Mouse (Mus musculus): Measurements from ENCODE around the gene Hhatl. TPM values are rescaled to one million over a fixed set of nuclear protein-coding genes. Genes with fewer than 3 reads are reported as not detected.

The Hhatl gene
- total and polyA plus RNA-seq, 3 experiments: not detected

GRCm38 (mm10) chr9:121762761-121763160 is 29.5 kb downstream of the Hhatl start:
- Histone ChIP-seq H3K4me2 (ENCODE audit: insufficient read depth, low read depth, poor library complexity, severe bottlenecking) (no peak overlapping the region), H3K4me1 (ENCODE audit: control insufficient read depth in 1 of 2, insufficient read depth in 2 of 2) (peaks cover 2 to 10% of the 10 kb centered on the region in 2 experiments; a peak in 2 of 4 replicates), H3K79me2 (replicated peaks; ENCODE audit: control insufficient read depth, extremely low read depth, insufficient read depth, poor library complexity, severe bottlenecking) (no peaks in the 10 kb centered on the region), H3K36me3 (replicated peaks in 1 of 2; ENCODE audit: control insufficient read depth in 1 of 2, insufficient read depth in 1 of 2, low read length in 1 of 2) (peaks cover 23 to 60% of the 10 kb centered on the region in 2 experiments), H3K9ac (ENCODE audit: insufficient read depth, low read depth) (no peak overlapping the region), H3K4me3 (replicated peaks in 1 of 3; ENCODE audit: low read depth in 2 of 3, low read length in 2 of 3, poor library complexity in 1 of 3) (no peak overlapping the region), H3K27ac (ENCODE audit: insufficient read depth, low read depth) (no peak overlapping the region), H3K27me3 (replicated peaks) (no peaks in the 10 kb centered on the region), H3K9me3 (replicated peaks; ENCODE audit: low read length) (peaks cover 27% of the 10 kb centered on the region)
- in situ Hi-C loops (cut with MboI; ENCODE audit: low pct_ligation_motif_present, low pct_unique_long_range_greater_than_20kb, low sequenced_read_pairs): no loop called here
- no peak for DNase-seq (ENCODE audit: extremely low read depth)
- dilution Hi-C loops (cut with MboI; ENCODE audit: extremely low pct_ligation_motif_present, extremely low pct_unique_long_range_greater_than_20kb, low sequenced_read_pairs): no loop called here
- TF ChIP-seq CTCF (conservative IDR thresholded peaks at IDR 0.05 in 1 of 2, IDR thresholded peaks at IDR 0.05 in 1 of 2; ENCODE audit: low read depth in 2 of 2, low read length in 2 of 2): no peak
- no peak for TF ChIP-seq KAT2A (IDR thresholded peaks at IDR 0.05; ENCODE audit: insufficient replicate concordance, low read length)
- no peak for TF ChIP-seq TCF12 (IDR thresholded peaks at IDR 0.05; ENCODE audit: low read depth, low read length)
- no peak for TF ChIP-seq ETS1 (conservative IDR thresholded peaks at IDR 0.05; ENCODE audit: low read depth, low read length)
- TF ChIP-seq JUN (IDR thresholded peaks at IDR 0.05; ENCODE audit: insufficient read depth, low read depth, low read length): no peak
- TF ChIP-seq MAFK (IDR thresholded peaks at IDR 0.05; ENCODE audit: insufficient replicate concordance, low read length): no peak
- TF ChIP-seq JUND (conservative IDR thresholded peaks at IDR 0.05; ENCODE audit: low read depth, low read length): no peak
- no peak for TF ChIP-seq RAD21 (IDR thresholded peaks at IDR 0.05; ENCODE audit: low read depth, low read length)
- no peak for TF ChIP-seq POLR2A (IDR thresholded peaks at IDR 0.05; ENCODE audit: low read depth, low read length)
- no peak for TF ChIP-seq NELFE (IDR thresholded peaks at IDR 0.05; ENCODE audit: low read depth, low read length)
- TF ChIP-seq CHD1 (IDR thresholded peaks at IDR 0.05; ENCODE audit: low read depth, low read length): no peak
- no peak for TF ChIP-seq SMC3 (IDR thresholded peaks at IDR 0.05; ENCODE audit: low read depth, low read length)
- TF ChIP-seq CHD2 (IDR thresholded peaks at IDR 0.05; ENCODE audit: low read length): no peak

- Histone ChIP-seq H3K27me3 (replicated peaks) (no peaks in the 10 kb centered on the region), H3K27ac (ENCODE audit: insufficient read depth, low read depth) (no peak overlapping the region), H3K4me1 (ENCODE audit: control insufficient read depth in 1 of 2, insufficient read depth in 2 of 2) (peaks cover 2 to 10% of the 10 kb centered on the region in 2 experiments; a peak in 2 of 4 replicates), H3K36me3 (replicated peaks in 1 of 2; ENCODE audit: control insufficient read depth in 1 of 2, insufficient read depth in 1 of 2, low read length in 1 of 2) (peaks cover 25 to 61% of the 10 kb centered on the region in 2 experiments), H3K9me3 (replicated peaks; ENCODE audit: low read length) (peaks cover 27% of the 10 kb centered on the region), H3K9ac (ENCODE audit: insufficient read depth, low read depth) (no peak overlapping the region), H3K79me2 (replicated peaks; ENCODE audit: control insufficient read depth, extremely low read depth, insufficient read depth, poor library complexity, severe bottlenecking) (no peaks in the 10 kb centered on the region), H3K4me2 (ENCODE audit: insufficient read depth, low read depth, poor library complexity, severe bottlenecking) (no peak overlapping the region), H3K4me3 (replicated peaks in 1 of 3; ENCODE audit: low read depth in 2 of 3, low read length in 2 of 3, poor library complexity in 1 of 3) (no peak overlapping the region)
- in situ Hi-C loops (cut with MboI; ENCODE audit: low pct_ligation_motif_present, low pct_unique_long_range_greater_than_20kb, low sequenced_read_pairs) (no loop called here), dilution Hi-C loops (cut with MboI; ENCODE audit: extremely low pct_ligation_motif_present, extremely low pct_unique_long_range_greater_than_20kb, low sequenced_read_pairs) (no loop called here)
- TF ChIP-seq ZKSCAN1 (IDR thresholded peaks at IDR 0.05; ENCODE audit: borderline replicate concordance, low read depth, low read length) (no peak), POLR2A (IDR thresholded peaks at IDR 0.05; ENCODE audit: low read depth, low read length) (no peak), E2F4 (IDR thresholded peaks at IDR 0.05; ENCODE audit: insufficient replicate concordance, low read depth, low read length) (no peak), KAT2A (IDR thresholded peaks at IDR 0.05; ENCODE audit: insufficient replicate concordance, low read length) (no peak), ZC3H11A (IDR thresholded peaks at IDR 0.05; ENCODE audit: low read depth, low read length) (no peak), MEF2A (IDR thresholded peaks at IDR 0.05; ENCODE audit: borderline replicate concordance, low read depth, low read length) (no peak), NRF1 (IDR thresholded peaks at IDR 0.05; ENCODE audit: low read depth, low read length) (no peak), GABPA (IDR thresholded peaks at IDR 0.05; ENCODE audit: insufficient replicate concordance, low read depth, low read length) (no peak), JUND (conservative IDR thresholded peaks at IDR 0.05; ENCODE audit: low read depth, low read length) (no peak), IRF4 (IDR thresholded peaks at IDR 0.05; ENCODE audit: low read depth, low read length) (no peak), SIN3A (IDR thresholded peaks at IDR 0.05; ENCODE audit: low read length) (no peak), BHLHE40 (IDR thresholded peaks at IDR 0.05; ENCODE audit: low read depth, low read length) (no peak), CTCF (conservative IDR thresholded peaks at IDR 0.05 in 1 of 2, IDR thresholded peaks at IDR 0.05 in 1 of 2; ENCODE audit: low read depth in 2 of 2, low read length in 2 of 2) (no peak), EP300 (IDR thresholded peaks at IDR 0.05; ENCODE audit: low read length) (no peak), ZNF384 (IDR thresholded peaks at IDR 0.05; ENCODE audit: low read depth, low read length) (no peak)
- DNase-seq (ENCODE audit: extremely low read depth): no peak
Measured at GRCm38 (mm10) chr9:121762248-121762647, 30.1 kb downstream of the Hhatl start.
